Mouse (Mus musculus): ENCODE data around the gene Cd4. TPM values are rescaled to one million over a fixed set of nuclear protein-coding genes. Genes with fewer than 3 reads are reported as not detected.

The Cd4 gene
- polyA plus RNA-seq, 1 experiment from 2014 or later: not detected

DNA sequence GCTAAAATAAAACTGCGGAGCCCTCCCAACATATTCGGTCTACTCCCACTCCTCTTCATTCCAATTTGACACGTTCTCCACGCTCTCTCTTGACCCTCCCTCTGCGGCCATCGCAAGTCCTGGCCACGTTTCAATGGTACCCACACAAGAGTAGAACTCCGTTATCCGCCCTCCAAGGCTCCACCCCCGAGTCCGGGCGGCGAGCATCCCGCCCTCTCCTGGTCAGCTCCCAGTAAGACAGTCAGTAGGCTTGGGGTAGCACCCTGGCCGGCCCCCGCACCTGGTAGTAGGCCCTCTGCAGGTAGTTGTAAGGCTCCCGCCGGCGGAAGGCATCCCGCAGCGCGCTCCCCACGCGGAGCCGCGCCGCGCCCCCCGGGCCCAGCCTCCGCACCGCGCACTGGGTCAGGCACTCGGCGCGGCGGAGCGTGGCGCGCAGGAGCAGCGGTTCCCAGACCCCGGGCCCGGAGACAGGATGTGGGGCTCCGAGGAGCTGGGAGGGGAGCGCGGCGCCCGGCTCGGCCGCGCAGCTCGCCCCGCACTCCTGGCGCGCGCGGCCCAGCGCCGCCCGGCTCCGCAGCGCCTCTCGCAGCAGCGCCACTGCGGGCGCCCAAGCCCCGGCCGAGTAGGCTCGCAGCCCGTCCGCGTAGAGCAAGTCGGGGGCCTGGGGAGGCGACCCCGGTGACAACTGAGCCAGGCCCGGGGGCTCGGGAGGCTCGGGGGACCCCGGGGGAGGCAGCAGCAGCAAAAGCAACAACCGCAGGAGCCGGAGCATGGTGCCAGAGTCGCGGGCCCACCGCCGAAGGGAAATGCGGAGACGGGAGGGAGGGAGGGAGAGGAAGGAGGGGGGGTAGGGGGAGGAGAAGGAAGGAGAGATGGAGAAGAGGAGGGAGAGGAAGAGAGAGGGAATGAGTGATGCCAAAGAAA, 30.8 kb downstream of the Cd4 start, which contains the start of gene P3h3:
P3h3 (minus strand) TSS at position 837 of the 924 bp plus-strand sequence.
- Histone ChIP-seq H3K4me1 (replicated peaks) (peaks cover 58% of the 10 kb centered on the region), H3K9ac (peak within 1 kb of the TSS; percentile 96), H3K27me3 (peaks cover 8% of the 10 kb centered on the region; the same call in 1 of the 2 replicates), H3K4me2 (peak within 1 kb of the TSS; percentile 78), H3K4me3 (peak within 1 kb of the TSS; percentile 73), H3K27ac (replicated peaks) (peak within 1 kb of the TSS; percentile 99), H3K36me3 (peaks cover 38% of the 10 kb centered on the region), H3K9me3 (no peaks in the 10 kb centered on the region)
- WGBS: under 1% methylated on average over 68 of the region's 86 CpGs
- peak; percentile 91 for ATAC-seq (ENCODE audit: low read depth)

GRCm38 (mm10) chr6:124856321-124856720, 31.7 kb downstream of the Cd4 start:
- H3K4me2 ChIP-seq: peak overlapping the region; percentile 78
- no peaks in the 10 kb centered on the region for H3K9me3 ChIP-seq
- ATAC-seq (ENCODE audit: low read depth): peak; percentile 73
- H3K27ac ChIP-seq (replicated peaks): peak overlapping the region; percentile 99
- peaks cover 42% of the 10 kb centered on the region for H3K36me3 ChIP-seq
- H3K27me3 ChIP-seq: peaks cover 8% of the 10 kb centered on the region; the same call in 1 of the 2 replicates
- H3K4me3 ChIP-seq: peak overlapping the region; percentile 73
- H3K9ac ChIP-seq: peak overlapping the region; percentile 96
- 10% methylated on average over 14 of the region's 14 CpGs for WGBS
- H3K4me1 ChIP-seq (replicated peaks): peaks cover 50% of the 10 kb centered on the region

- peaks cover 8% of the 10 kb centered on the region; the same call in 1 of the 2 replicates for H3K27me3 ChIP-seq
- ATAC-seq (ENCODE audit: low read depth): no peak
- H3K4me1 ChIP-seq (replicated peaks): peaks cover 33% of the 10 kb centered on the region
- no peak overlapping the region for H3K27ac ChIP-seq (replicated peaks)
- 82% methylated on average over 12 of the region's 12 CpGs for WGBS
- H3K4me2 ChIP-seq: no peak overlapping the region
- H3K36me3 ChIP-seq: peaks cover 44% of the 10 kb centered on the region
- H3K9me3 ChIP-seq: no peaks in the 10 kb centered on the region
- H3K4me3 ChIP-seq: no peak overlapping the region
- H3K9ac ChIP-seq: no peak overlapping the region
Measured at GRCm38 (mm10) chr6:124854647-124855046, 33.4 kb downstream of the Cd4 start.

DNA sequence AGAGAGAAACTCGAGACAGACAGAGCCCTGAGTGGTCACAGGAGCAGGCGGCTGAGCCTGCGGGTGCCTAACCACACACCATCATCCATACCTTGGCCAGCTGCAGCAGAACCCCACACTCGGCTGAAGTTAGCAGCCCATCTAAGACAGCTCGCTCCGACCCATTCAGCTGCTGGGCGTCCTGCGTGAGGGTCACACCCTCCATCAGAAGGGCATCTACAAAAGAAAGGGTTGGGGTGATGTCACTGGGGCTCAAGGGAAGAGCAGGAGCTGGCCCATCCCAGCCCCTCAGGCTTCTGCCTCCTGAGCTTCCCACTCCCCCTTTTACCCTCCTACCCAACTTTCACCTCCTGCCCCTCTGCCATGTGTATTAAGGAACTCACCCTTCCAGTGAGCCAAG, 37.5 kb downstream of the Cd4 start:
- H3K4me1 ChIP-seq (replicated peaks): peaks cover 8% of the 10 kb centered on the region
- no peaks in the 10 kb centered on the region for H3K9me3 ChIP-seq
- H3K9ac ChIP-seq: no peak overlapping the region
- no peak overlapping the region for H3K27ac ChIP-seq (replicated peaks)
- no peak for ATAC-seq (ENCODE audit: low read depth)
- no peaks in the 10 kb centered on the region for H3K27me3 ChIP-seq
- H3K36me3 ChIP-seq: peaks cover 41% of the 10 kb centered on the region
- WGBS: 43% methylated on average over 8 of the region's 8 CpGs
- H3K4me3 ChIP-seq: no peak overlapping the region
- H3K4me2 ChIP-seq: no peak overlapping the region

GRCm38 (mm10) chr6:124847305-124847704, 40.7 kb downstream of the Cd4 start:
- 0 out of 2 replicates have a peak, but pooled peaks cover 3% of the 10 kb centered on the region for H3K4me1 ChIP-seq (replicated peaks)
- H3K9ac ChIP-seq: peak overlapping the region; percentile 27; the same call in 1 of the 2 replicates
- H3K4me3 ChIP-seq: no peak overlapping the region
- ATAC-seq (ENCODE audit: low read depth): peak; percentile 87
- no peaks in the 10 kb centered on the region for H3K27me3 ChIP-seq
- H3K9me3 ChIP-seq: no peaks in the 10 kb centered on the region
- 7% methylated on average over 9 of the region's 9 CpGs for WGBS
- peak overlapping the region; percentile 15; the same call in 1 of the 2 replicates for H3K4me2 ChIP-seq
- H3K27ac ChIP-seq (replicated peaks): peak overlapping the region; percentile 67
- H3K36me3 ChIP-seq: peaks cover 34% of the 10 kb centered on the region; the same call in 1 of the 2 replicates

DNA sequence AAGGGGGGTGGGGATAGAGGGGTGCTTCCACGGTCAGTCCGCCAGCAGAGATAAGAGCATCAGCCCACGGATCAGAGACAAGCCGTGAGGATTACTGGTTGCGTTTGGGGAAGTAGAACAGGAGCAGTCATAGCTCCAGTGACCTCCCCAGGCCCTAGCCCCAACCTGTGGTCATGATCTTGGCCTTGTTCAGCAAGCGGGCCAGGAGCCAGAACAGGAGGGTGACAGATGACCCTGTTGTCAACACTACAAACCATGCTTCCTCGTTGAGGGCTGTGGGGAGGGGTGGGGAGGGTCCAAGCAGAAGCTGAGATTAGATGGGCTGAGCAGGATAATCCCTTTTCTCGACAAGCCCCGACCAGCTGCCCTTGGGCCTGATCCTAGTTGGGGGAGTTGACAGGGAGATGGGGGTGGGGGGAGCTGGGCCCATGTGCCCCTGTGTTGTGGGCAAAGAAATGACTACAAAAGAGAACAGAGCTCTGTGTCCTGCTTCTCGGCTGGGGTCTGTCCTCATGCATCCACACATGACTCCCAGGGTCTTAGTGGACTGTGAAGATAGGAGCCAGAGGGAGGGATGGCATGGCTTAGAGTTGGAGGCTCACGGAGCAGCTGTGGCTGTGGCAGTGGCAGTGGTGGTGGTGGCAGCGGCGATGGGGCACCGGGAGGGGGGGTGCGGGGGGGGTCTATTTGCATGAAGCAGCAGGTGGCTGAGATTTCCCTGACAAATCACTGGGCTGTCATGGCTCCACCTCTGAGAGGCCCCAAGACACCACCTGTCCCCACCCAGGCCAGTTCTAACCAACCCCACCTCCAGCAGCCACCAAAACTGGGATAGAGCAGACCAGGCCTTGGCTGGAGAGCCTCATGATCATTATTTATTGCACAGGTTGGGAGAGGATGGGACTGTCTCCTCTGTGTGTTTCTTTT, 47.5 kb downstream of the Cd4 start, which contains the start of gene Gnb3:
Gnb3 (minus strand) TSS at position 35 of the 927 bp plus-strand sequence.
- Histone ChIP-seq H3K36me3 (peaks cover 22% of the 10 kb centered on the region), H3K4me3 (no peak within 1 kb of the TSS), H3K9me3 (no peaks in the 10 kb centered on the region), H3K9ac (peak within 1 kb of the TSS; percentile 49), H3K4me2 (no peak within 1 kb of the TSS), H3K27ac (replicated peaks) (no peak within 1 kb of the TSS), H3K27me3 (no peaks in the 10 kb centered on the region), H3K4me1 (replicated peaks) (peaks cover 19% of the 10 kb centered on the region)
- WGBS: 39% methylated on average over 15 of the region's 15 CpGs
- no peak for ATAC-seq (ENCODE audit: low read depth)

DNA sequence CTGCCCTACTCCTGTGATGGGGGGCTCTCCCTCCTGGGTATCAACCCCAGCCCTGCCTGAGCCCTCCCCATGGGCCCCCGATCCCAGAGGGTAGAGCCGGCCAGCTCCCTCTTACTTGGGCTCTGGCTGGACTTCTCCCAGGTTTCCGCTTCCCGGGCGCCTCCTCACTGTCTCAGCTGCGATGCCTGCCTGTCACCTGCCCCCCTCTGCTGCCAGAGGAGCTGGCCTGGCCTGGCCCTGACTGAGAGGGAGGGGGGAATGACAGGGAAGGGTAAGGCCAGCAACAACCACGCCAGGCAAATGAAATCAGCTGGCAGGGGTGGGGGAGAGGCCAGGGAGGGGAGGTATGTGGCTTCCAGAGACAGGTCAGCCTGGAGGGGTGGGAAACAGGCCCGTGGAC, 48.2 kb downstream of the Cd4 start:
- WGBS: 14% methylated on average over 8 of the region's 8 CpGs
- no peak; the same call in 1 of the 2 replicates for ATAC-seq (ENCODE audit: low read depth)
- Histone ChIP-seq H3K4me3 (no peak overlapping the region), H3K9ac (peak overlapping the region; percentile 49), H3K27ac (replicated peaks) (no peak overlapping the region), H3K9me3 (no peaks in the 10 kb centered on the region), H3K4me2 (no peak overlapping the region), H3K27me3 (no peaks in the 10 kb centered on the region), H3K36me3 (peaks cover 15% of the 10 kb centered on the region), H3K4me1 (replicated peaks) (peaks cover 23% of the 10 kb centered on the region)

- Histone ChIP-seq H3K4me2 (no peak overlapping the region), H3K27ac (replicated peaks) (no peak overlapping the region), H3K4me1 (replicated peaks) (peaks cover 23% of the 10 kb centered on the region), H3K36me3 (peaks cover 20% of the 10 kb centered on the region), H3K4me3 (no peak overlapping the region), H3K27me3 (no peaks in the 10 kb centered on the region), H3K9me3 (no peaks in the 10 kb centered on the region), H3K9ac (no peak overlapping the region)
- ATAC-seq (ENCODE audit: low read depth): no peak
- 89% methylated on average over 7 of the region's 7 CpGs for WGBS
Measured at GRCm38 (mm10) chr6:124836411-124836810, 51.6 kb downstream of the Cd4 start.

- Histone ChIP-seq H3K9me3 (no peaks in the 10 kb centered on the region), H3K4me1 (replicated peaks) (peaks cover 29% of the 10 kb centered on the region), H3K4me2 (no peak overlapping the region), H3K27me3 (no peaks in the 10 kb centered on the region), H3K9ac (0 out of 2 replicates have a peak overlapping the region, but pooled peaks have one; percentile 8), H3K36me3 (peaks cover 14% of the 10 kb centered on the region; the same call in 1 of the 2 replicates), H3K4me3 (no peak overlapping the region), H3K27ac (replicated peaks) (no peak overlapping the region)
- no peak for ATAC-seq (ENCODE audit: low read depth)
- 53% methylated on average over 10 of the region's 10 CpGs for WGBS
Measured at GRCm38 (mm10) chr6:124835531-124835930, 52.5 kb downstream of the Cd4 start.

DNA sequence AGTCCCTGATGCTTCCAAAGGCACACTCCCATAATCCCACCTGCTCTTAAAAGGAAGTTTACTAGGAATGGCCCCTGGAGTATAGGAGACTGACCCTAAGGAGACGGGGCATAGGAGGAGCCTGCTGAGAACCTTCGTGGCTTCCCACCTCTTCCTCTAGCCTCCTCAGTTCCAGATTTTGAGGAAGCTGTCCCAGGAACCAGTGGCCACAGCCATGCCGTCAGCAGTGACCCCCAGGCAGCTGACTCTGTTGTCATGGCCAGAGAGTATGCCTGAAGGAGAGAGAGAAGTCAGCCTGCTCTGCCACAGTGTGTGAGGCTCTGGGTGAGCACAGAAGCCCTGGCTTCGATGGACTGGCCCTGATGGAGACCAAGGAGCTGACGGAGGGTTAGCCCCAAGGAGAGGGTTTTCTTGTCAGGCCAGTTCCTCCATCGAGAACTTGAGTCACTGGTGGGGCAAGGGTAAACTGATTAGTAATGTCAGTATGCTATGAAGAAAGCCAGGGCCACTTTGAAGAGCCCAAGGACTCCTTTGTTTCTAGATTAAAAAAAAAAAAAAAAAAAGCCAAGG, 53.4 kb downstream of the Cd4 start:
- 86% methylated on average over 6 of the region's 6 CpGs for WGBS
- H3K27me3 ChIP-seq: no peaks in the 10 kb centered on the region

GRCm38 (mm10) chr6:124831649-124832048, 56.4 kb downstream of the Cd4 start:
- 96% methylated on average over 8 of the region's 8 CpGs for WGBS
- no peak for ATAC-seq (ENCODE audit: low read depth)
- H3K27ac ChIP-seq (replicated peaks): no peak overlapping the region
- H3K9me3 ChIP-seq: no peaks in the 10 kb centered on the region
- H3K36me3 ChIP-seq: peaks cover 14% of the 10 kb centered on the region; the same call in 1 of the 2 replicates
- no peak overlapping the region for H3K4me3 ChIP-seq
- H3K4me1 ChIP-seq (replicated peaks): peaks cover 34% of the 10 kb centered on the region
- no peak overlapping the region for H3K9ac ChIP-seq
- no peak overlapping the region for H3K4me2 ChIP-seq
- no peaks in the 10 kb centered on the region for H3K27me3 ChIP-seq

More for the DNA sequence above, 53.4 kb downstream of the Cd4 start:
- Histone ChIP-seq H3K36me3 (peaks cover 14% of the 10 kb centered on the region; the same call in 1 of the 2 replicates), H3K27ac (replicated peaks) (no peak overlapping the region; the same call in 1 of the 2 replicates), H3K4me3 (no peak overlapping the region), H3K9ac (no peak overlapping the region), H3K9me3 (no peaks in the 10 kb centered on the region), H3K4me1 (replicated peaks) (peaks cover 25% of the 10 kb centered on the region), H3K4me2 (no peak overlapping the region)
- no peak for ATAC-seq (ENCODE audit: low read depth)
